Mouse (Mus musculus): ENCODE results near the gene Amotl1. TPM values are rescaled to one million over a fixed set of nuclear protein-coding genes. Genes with fewer than 3 reads are reported as not detected.

Amotl1 gene
- total RNA-seq, 2 experiments from 2014 or later = 16.3 to 20.0 TPM

DNA sequence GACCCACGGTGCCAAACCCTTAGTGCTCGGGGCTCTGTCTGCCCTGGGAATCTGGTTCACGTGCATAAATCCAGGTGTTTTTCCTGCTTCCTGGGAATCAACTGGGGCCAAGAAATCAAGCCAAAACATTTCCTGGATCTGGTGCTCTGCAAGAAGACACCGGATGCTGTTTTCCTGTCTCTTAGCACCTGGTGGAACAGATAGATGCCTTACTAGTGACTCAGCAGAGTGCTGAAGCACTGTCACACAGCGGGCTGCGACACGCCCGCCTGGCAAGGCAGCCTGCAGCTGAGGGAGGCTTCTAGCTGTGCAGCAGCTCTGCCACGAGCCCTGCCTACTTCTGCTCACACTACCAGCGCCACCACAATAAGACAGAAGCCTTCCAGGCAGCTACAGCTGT, 85.4 kb downstream of the Amotl1 start:
- peak; percentile 24 to 26 for DNase-seq (ENCODE audit: low spot score in 2 of 2)

DNA sequence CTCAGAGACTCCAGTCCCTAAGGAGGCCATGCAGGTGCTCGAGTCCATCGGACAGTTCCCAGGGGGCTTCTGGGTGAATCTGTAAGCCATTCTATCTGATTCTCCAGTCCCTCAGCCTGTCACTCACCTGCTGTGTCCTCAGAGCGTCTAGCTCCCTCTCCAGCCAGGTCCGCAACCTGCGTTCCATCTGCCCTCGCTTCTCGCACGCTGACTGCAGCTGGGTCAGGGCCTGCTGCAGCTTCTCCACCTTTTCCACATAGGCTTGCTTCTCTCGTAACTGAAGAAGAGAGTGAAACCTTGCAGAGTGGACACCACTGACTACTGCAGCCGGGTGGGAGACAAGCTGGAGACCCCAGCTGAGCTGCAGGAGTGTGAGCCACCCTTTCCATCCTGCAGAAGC, 86.5 kb downstream of the Amotl1 start:
- DNase-seq (ENCODE audit: low spot score in 2 of 2) = no peak

DNA sequence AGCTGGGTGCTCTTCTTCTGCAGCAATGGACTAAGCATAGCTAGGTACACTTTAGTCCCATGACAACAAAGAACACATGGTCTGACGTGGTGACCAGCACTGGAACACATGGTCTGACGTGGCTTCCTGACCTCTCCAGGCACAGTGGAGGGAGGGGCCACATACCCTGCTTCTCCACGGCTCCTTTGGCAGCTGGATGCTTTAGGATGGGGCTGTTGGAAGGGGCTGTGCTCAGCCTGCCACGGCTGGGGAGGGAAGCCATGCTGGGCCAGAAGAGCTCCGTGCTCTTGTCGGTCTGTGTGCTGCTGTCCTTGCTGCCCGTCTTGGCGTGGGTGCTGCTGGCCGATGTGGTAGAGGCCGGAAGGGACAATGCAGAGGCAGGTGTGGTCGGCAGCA, 96.5 kb downstream of the Amotl1 start:
- no peak for DNase-seq (ENCODE audit: low spot score in 2 of 2)

DNA sequence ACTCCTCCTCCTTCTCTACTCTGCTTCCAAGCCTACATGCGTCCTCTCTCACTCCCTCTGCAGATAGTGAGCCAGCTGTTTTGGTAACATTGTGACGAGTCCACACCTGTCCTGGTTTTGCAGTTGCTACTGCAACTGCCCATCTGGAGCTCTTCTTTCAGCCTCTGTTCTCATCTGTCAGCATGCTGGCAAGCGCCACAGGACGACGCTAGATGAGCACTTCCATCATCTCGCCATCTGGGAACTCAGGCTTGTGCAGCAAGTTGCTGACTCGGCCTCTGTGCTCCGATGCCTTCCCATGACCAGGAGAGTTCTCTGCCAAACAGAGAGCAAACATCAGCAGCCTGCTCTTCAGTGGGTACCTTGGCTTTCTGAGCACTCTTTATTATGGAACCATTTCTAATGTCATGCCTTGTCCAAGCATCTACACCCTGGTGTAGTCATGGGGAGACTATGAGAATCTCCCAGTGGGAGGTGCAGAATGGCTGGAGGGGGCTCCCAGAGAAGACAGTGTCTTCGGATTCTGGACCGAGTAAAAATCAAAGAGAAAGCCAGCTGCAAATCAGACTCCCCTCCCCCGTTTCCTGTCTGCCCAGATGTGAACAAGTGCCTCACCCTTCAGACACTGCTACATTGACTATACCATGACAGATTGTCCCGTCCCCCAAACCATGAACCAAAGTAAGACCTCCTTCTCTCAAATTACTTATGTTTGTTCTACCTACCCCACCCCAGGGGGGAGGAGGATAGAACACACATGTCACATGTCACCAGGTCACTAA, 97.1 kb downstream of the Amotl1 start:
- no peak for DNase-seq (ENCODE audit: low spot score in 2 of 2)

- DNase-seq (ENCODE audit: low spot score in 2 of 2) = no peak
Measured at GRCm38 (mm10) chr9:14544034-14544757, 100.7 kb downstream of the Amotl1 start.

GRCm38 (mm10) chr9:14534833-14535456, 109.9 kb downstream of the Amotl1 start:
- DNase-seq (ENCODE audit: low spot score in 2 of 2) = no peak

DNA sequence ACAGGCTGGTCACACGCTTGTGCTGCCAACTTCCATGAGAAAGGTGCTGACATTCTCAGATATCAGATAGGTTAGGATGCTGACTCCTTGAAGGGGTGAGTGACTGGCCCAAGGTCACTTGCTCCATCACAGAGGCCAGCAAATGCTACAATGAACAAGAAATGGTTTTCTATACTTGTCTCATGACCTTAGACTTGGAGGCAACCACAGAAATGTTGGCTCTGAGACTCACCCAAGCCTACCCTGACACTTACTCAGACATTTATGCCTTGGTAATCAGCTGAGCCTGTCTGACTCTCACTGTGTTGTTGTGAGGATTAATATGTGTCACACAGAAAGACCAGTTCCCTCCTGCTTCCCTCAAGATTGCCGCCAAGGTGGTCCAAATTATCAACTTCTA, 111.2 kb downstream of the Amotl1 start:
- no peak for DNase-seq (ENCODE audit: low spot score in 2 of 2)

- no peak for DNase-seq (ENCODE audit: low spot score in 2 of 2)
Measured at GRCm38 (mm10) chr9:14532283-14532682, 112.6 kb downstream of the Amotl1 start.

DNA sequence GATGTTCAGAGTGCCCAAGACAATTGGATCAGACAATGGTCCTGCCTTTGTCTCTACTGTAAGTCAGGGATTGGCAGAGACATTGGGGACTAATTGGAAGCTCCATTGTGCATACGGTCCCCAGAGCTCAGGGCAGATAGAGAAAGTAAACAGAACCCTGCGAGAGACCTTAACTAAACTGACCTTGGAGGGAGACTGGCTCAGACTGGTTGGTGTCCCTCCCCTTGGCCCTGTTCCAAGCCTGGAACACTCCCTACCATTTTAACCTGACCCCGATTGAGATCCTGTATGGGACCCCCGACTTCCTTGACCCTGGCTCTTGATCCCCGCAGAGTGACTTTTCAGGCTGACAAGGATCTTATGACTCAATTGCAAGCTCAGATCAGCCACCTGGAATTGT, 114.9 kb downstream of the Amotl1 start:
- DNase-seq (ENCODE audit: low spot score in 2 of 2) = no peak

DNA sequence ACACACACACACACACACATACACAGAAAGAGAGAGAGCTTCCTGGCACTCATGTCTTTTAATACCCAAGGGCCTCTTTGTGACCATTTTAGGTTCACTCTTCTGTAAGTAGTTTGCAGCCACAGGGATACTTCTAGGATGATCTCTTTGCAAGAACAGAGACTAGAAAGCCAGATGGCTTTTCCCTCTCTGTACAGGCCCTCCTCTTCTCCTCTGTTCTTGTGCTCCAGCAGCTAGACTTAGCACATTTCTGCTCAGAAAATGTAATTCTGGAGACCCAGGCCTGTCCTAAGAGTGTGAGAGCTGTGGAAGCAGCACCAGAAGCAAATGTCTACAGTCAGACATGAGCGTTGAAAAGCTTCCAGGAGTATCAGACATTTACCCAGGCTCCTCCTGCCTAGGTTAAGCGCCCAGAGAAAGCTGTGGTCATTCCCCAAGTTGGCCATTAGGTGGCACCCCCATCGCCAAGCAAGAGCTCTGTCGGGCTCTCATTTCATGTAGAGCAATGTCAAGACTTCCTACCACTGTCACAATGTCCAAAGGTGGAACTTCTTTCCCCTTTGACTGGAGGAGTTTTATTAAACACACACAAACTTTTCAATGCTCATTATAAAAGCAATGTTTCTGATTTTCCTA, 121.3 kb downstream of the Amotl1 start:
- peak; percentile 83 to 85 for DNase-seq (ENCODE audit: low spot score in 2 of 2)

- no peak for DNase-seq (ENCODE audit: low spot score in 2 of 2)
Measured at GRCm38 (mm10) chr9:14521695-14522094, 123.2 kb downstream of the Amotl1 start.

DNA sequence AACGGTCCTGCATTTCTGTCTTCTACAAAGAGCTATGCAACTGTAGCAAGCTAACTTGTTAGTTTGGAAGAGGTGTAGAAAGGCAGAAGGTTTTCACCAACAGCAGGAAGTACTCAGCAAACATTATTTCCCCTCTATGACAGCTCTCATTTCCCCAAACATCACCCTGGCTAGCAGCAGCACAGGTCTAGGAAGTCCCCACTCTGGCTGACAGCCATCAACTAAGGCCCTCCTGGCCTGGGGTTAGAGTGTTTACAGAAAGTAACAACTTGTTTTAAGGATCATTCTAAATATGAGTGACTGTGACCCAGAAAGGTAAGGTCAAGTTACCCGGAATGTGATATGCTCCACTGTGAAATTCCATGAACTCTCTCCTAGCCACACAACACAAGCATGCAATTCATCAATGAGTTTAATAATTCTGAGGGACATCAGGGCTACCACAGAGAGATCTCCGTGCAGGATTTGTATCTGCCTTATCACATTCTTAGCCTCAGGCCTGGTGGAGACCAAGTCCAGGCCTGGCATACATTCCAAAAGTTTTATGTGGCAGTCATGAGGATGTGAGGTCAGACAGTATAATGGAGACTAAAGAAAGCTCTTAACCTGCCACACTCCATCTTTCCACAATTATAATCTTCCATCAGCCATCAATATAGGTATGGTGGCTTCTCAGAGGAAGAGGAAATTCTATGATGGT, 123.7 kb downstream of the Amotl1 start:
- DNase-seq (ENCODE audit: low spot score in 2 of 2) = no peak

DNA sequence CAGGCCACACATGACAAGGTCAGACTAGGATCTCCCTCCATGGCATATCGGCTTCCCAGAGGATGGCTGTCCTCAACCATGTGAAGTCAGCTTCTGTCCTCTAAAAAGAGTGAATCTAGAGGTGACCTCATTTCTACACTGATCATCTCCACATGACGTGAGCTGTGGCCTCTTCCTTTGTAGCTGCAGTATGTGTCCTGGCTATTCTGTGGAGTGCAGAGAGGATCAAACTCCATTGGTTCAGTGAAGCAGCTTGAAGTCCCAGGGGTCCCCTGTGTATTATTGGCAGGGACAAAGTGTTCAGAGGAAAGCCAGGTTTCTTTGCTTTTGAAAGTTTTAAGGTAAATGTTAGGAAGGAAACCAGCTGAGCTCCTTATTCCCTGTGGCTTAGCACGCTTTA, 126.8 kb downstream of the Amotl1 start:
- no peak for DNase-seq (ENCODE audit: low spot score in 2 of 2)

GRCm38 (mm10) chr9:14517296-14517695, 127.6 kb downstream of the Amotl1 start:
- DNase-seq (ENCODE audit: low spot score in 2 of 2) = no peak

DNA sequence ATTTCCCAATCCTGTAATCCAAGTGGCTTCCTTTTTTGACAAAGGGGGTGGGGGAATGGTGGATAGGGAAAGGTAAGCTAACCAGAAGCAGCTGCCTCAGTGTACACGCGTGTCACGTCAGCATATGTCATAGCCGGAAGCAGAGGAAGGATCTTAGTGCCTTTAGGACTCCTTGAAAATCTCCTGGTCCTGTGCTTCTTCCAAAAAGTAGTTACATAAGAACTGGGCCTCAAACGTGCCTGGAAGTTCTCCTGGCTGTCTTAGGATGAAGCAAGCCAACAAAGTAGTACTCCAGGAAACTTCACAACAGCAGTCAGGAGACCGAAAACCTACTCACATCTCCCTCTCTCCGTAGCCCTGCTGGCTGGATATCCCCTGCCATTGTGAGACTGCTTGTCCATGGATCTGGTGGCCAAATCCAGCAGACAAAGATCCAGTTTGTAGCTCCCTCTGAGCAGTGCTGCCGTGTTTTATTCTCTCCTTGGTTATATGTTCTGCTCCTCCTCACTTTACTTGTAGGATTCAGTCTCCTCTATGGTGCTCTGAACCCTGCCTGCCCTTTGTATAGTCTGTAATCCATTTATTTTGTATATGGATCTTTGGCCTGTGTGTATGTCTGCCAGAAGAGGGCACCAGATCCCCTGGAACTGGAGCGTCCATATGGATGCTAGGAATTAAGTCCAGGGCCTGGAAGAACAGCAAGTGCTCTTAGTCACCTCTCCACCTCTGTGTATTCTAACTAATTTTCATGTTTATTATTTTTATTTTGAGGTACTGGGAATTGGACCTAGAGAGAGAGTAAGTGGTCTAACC, 132.0 kb downstream of the Amotl1 start:
- DNase-seq (ENCODE audit: low spot score in 2 of 2) = peak; percentile 24 to 50

- DNase-seq (ENCODE audit: low spot score in 2 of 2) = no peak
Measured at GRCm38 (mm10) chr9:14500916-14501424, 143.9 kb downstream of the Amotl1 start.

DNA sequence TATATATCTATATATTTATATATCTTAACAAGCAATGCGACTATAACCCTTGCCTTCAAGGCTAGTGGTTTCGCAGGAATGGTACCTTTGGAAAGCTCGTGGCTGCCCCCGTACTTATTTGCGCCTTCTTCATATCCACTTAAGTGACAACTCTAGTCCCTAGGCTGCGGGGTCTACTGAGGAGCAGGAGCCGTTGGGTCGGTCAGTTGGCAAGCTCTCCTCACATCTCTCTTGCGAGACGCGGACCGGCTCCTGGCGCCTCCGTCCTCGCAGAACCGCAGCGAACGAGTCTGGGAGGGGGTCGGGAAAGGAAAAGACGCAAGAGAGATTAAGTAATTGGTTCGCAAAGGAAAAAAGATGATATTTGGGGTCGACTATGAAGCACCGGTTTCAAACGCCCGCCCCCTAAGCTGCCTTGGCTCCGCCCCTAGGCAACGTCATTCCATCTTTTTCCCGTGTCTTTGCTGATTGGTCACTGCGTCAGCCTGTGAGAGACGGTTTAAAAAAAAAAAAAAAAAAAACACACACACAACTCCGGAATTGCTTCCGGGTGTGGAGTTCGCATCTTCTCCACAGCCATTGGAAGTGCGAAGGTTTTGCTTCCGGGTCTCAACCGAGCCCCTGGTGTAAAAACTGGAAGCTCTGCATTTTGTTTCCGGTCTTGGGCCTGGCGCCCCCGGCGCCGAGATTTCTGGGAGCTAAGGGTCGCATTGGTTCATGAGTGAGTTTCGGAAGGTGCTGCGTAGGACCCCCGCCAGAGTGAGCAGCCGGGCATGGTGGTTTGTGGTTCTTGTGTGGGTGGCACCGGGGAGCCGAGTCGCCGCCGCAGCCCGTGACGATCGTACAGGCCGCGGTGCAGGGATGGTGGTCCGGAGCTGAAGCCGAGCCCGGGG, 144.6 kb downstream of the Amotl1 start, which contains the start of the genes Kdm4d and Cwc15:
Gene Kdm4d (minus strand): TSS at position 460 of the 893 bp plus-strand sequence.
Gene Cwc15 (plus strand): TSS at position 595 of the 893 bp plus-strand sequence.
- peak; percentile 91 for DNase-seq (ENCODE audit: low spot score in 2 of 2)

DNA sequence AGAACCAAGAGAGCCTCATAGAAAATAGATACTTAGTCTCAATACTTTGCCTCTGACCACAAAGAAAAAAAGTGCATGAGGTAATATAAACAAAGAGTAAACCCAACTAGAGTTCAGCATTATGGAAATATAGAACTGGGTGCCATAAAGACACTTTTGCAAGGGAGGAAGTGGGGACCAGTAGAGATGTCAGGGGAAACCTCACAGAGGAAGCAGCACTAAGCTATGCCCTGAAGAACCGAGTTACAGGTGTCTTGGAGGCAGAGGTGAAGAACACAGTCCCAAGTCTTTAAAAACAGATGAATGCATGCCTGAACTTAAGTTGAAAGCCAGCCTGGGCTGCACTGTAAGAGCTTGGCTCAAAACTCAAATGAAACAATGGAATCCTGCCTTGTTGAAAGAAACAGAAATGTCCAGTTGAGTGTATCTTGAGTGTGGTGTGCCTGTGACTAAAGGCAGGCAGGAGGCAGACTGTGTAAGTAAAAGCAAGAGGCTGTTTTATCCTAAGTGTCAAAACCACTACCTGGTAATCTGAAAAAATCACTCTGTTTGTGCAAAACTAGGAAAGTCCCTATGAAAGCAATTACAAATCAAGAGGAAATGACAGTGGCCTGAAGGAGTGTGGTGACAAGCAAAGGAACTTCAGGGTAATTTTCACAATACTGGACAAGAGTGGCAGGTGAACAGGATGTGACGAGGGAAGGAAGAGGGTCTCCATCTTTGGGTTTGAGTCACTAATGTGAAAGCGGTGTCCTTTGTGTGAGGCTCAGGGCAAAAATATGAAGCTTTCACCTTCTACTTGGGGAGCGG, 145.8 kb downstream of the Amotl1 start:
- no peak for DNase-seq (ENCODE audit: low spot score in 2 of 2)

Measured in layer of hippocampus, postnatal 10 days (tissue).